Mouse (Mus musculus): Measurements from ENCODE around the gene Tex21.
"Not testable (repeated sequence)": the region's sequence is repeated elsewhere in the genome, so short reads cannot be mapped to it uniquely, and the experiment has no call there.

Gene Tex21

GRCm38 (mm10) chr12:76256114-76256843 lies 9.7 kb upstream of the Tex21 start:
- DNase-seq (ENCODE audit: low spot score) = peak; percentile 13

- DNase-seq (ENCODE audit: low spot score) = no peak
These were observed 8.9 kb upstream of the Tex21 start for GRCm38 (mm10) chr12:76255499-76255875.

GRCm38 (mm10) chr12:76254725-76255498 lies 8.4 kb upstream of the Tex21 start, which contains the start of gene Mthfd1:
Gene Mthfd1, plus strand, starts transcription at chr12:76255298.
- DNase-seq (ENCODE audit: low spot score) = peak; percentile 86

- DNase-seq (ENCODE audit: low spot score) = no peak
These were observed 7.4 kb upstream of the Tex21 start for GRCm38 (mm10) chr12:76253991-76254390.

GRCm38 (mm10) chr12:76253591-76253990 lies 7.0 kb upstream of the Tex21 start:
- DNase-seq (ENCODE audit: low spot score) = no peak

GRCm38 (mm10) chr12:76253090-76253489 lies 6.5 kb upstream of the Tex21 start:
- DNase-seq (ENCODE audit: low spot score) = no peak

- no peak for DNase-seq (ENCODE audit: low spot score)
These were observed 1.6 kb downstream of the Tex21 start for GRCm38 (mm10) chr12:76244981-76245380.

- DNase-seq (ENCODE audit: low spot score) = no peak
These were observed 4.7 kb downstream of the Tex21 start for GRCm38 (mm10) chr12:76241833-76242232.

GRCm38 (mm10) chr12:76241084-76241483 lies 5.5 kb downstream of the Tex21 start:
- DNase-seq (ENCODE audit: low spot score) = no peak

- DNase-seq (ENCODE audit: low spot score) = no peak
These were observed 5.9 kb downstream of the Tex21 start for GRCm38 (mm10) chr12:76240670-76241069.

- no peak for DNase-seq (ENCODE audit: low spot score)
These were observed 6.5 kb downstream of the Tex21 start for GRCm38 (mm10) chr12:76239839-76240571.

GRCm38 (mm10) chr12:76239145-76239838 lies 7.3 kb downstream of the Tex21 start:
- no peak for DNase-seq (ENCODE audit: low spot score)

- no peak for DNase-seq (ENCODE audit: low spot score)
These were observed 11.3 kb downstream of the Tex21 start for GRCm38 (mm10) chr12:76235253-76235652.

- DNase-seq (ENCODE audit: low spot score) = no peak
These were observed 15.9 kb downstream of the Tex21 start for GRCm38 (mm10) chr12:76230644-76231043.

- not testable (repeated sequence) for DNase-seq (ENCODE audit: low spot score)
These were observed 24.4 kb downstream of the Tex21 start for GRCm38 (mm10) chr12:76222104-76222503.

GRCm38 (mm10) chr12:76216716-76217115 lies 29.8 kb downstream of the Tex21 start:
- no peak for DNase-seq (ENCODE audit: low spot score)

GRCm38 (mm10) chr12:76215121-76215520 lies 31.4 kb downstream of the Tex21 start:
- DNase-seq (ENCODE audit: low spot score) = no peak

GRCm38 (mm10) chr12:76209429-76209974 lies 37.0 kb downstream of the Tex21 start:
- no peak for DNase-seq (ENCODE audit: low spot score)

GRCm38 (mm10) chr12:76200326-76200725 lies 46.2 kb downstream of the Tex21 start:
- no peak for DNase-seq (ENCODE audit: low spot score)

GRCm38 (mm10) chr12:76197071-76197470 lies 49.5 kb downstream of the Tex21 start:
- no peak for DNase-seq (ENCODE audit: low spot score)

- DNase-seq (ENCODE audit: low spot score) = peak; percentile 58
These were observed 49.9 kb downstream of the Tex21 start for GRCm38 (mm10) chr12:76196709-76197054.
